Mouse (Mus musculus) neural tube, embryonic 13.5 days (tissue): ENCODE measurements around the gene Gkn3. TPM values are rescaled to one million over a fixed set of nuclear protein-coding genes. Genes with fewer than 3 reads are reported as not detected.

Experiments used
- ATAC-seq: fragments of 200-750 bp; cut with Nextera tagmentation; 2 replicates; pipeline ENCODE4 v1.8.0; 2017; ENCODE audit warnings: low read depth, mild to moderate bottlenecking, moderate TSS enrichment, moderate library complexity
- H3K27ac ChIP-seq: fragments of 300-500 bp; sonication (generic); replicated peaks from 2 replicates; pipeline ENCODE4 v1.5.1; 2015; ENCODE audit warnings: moderate library complexity, mild to moderate bottlenecking, inconsistent platforms
- H3K27me3 ChIP-seq: fragments of 300-500 bp; sonication (generic); 2 replicates; pipeline ENCODE4 v1.6.1; 2015; ENCODE audit warnings: mild to moderate bottlenecking, inconsistent platforms
- H3K36me3 ChIP-seq: fragments of 300-500 bp; sonication (generic); 2 replicates; pipeline ENCODE4 v1.6.1; 2015; ENCODE audit warnings: mild to moderate bottlenecking, inconsistent platforms
- H3K4me1 ChIP-seq: fragments of 300-500 bp; sonication (generic); replicated peaks from 2 replicates; pipeline ENCODE4 v1.6.1; 2015; ENCODE audit warnings: inconsistent platforms
- H3K4me2 ChIP-seq: fragments of 300-500 bp; sonication (generic); 2 replicates; pipeline ENCODE4 v1.6.1; 2015; ENCODE audit warnings: inconsistent platforms, mild to moderate bottlenecking, moderate library complexity
- H3K4me3 ChIP-seq: fragments of 300-500 bp; sonication (generic); 2 replicates; pipeline ENCODE4 v1.5.1; 2015; ENCODE audit warnings: mild to moderate bottlenecking, inconsistent platforms
- H3K9ac ChIP-seq: fragments of 300-500 bp; sonication (generic); 2 replicates; pipeline ENCODE4 v1.6.1; 2015; ENCODE audit warnings: moderate library complexity, mild to moderate bottlenecking, inconsistent platforms
- H3K9me3 ChIP-seq: fragments of 300-500 bp; sonication (generic); 2 replicates; pipeline ENCODE4 v1.6.1; 2016; ENCODE audit warnings: inconsistent platforms
- WGBS: fragments of 180-500 bp; shearing (Covaris S2); methylation state at CpG from one replicate; pipeline ENCODE4 v1.1.7; 2015; 5-methylcytosine and 5-hydroxymethylcytosine counted together
- polyA plus RNA-seq: library from polyadenylated mRNA; unstranded; fragments of >200 nt; fragmentation: Nextera tagmentation; extraction: Ambion mirVana; gene quantifications from 2 replicates; pipeline ENCODE4 v1.2.1, GENCODE M21; 2015

The Gkn3 gene
- polyA plus RNA-seq, 1 experiment from 2014 or later, result not detected

DNA sequence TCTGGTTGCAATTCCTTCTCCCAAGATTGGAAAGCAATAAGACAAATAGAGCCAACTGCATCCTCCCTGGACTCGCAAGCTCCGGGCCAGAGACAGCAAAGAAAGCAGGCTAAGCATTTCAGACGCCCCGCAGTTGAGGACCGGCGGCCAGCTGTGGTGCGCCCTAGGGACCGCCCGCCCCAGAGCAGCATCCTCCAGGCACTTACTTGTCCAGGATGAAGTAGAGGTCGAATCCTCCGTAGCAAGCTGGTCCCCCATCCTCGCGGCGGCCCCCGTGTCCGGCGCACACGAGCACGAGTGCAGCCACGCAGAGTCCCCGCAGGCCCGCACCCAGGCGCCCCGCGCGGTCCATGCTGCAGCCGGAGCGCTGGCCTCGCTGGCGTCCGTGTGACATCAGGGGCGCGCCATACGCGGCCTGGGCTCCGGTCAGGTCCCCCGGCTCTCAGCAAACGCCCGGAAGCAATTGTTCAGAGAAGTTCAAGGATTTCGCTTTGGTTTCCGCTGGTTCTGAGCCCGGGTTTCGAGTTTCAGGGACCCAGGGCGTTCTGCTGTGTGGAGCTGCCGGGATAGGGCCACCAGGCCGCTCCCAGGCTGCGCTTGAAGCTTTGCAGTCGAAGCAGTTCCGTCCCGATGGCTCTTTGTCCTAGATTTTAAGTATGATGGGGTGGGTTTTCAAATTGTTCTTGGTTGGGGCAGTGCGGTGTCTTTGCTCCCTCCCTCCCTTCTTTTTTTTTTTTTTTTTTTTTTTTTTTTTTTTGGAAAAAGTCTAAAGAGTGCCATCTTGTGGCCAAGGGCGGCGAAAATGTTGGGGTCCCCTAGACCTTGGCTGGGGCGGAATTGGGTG, 53.4 kb downstream of the Gkn3 start, which contains the start of gene Antxr1:
TSS of gene Antxr1 (minus strand) at position 731 of the 844 bp plus-strand sequence.
- Histone ChIP-seq H3K27ac (peak within 1 kb of the TSS; percentile 71), H3K9me3 (no peaks in the 10 kb centered on the region), H3K36me3 (no peaks in the 10 kb centered on the region), H3K4me3 (peak within 1 kb of the TSS; percentile 74), H3K9ac (peak within 1 kb of the TSS; percentile 87), H3K27me3 (peaks cover 12% of the 10 kb centered on the region; the same call in 1 of the 2 replicates), H3K4me2 (peak within 1 kb of the TSS; percentile 89), H3K4me1 (peaks cover 34% of the 10 kb centered on the region)
- WGBS, result under 1% methylated on average over 54 of the region's 54 CpGs
- peak; percentile 81 for ATAC-seq

DNA sequence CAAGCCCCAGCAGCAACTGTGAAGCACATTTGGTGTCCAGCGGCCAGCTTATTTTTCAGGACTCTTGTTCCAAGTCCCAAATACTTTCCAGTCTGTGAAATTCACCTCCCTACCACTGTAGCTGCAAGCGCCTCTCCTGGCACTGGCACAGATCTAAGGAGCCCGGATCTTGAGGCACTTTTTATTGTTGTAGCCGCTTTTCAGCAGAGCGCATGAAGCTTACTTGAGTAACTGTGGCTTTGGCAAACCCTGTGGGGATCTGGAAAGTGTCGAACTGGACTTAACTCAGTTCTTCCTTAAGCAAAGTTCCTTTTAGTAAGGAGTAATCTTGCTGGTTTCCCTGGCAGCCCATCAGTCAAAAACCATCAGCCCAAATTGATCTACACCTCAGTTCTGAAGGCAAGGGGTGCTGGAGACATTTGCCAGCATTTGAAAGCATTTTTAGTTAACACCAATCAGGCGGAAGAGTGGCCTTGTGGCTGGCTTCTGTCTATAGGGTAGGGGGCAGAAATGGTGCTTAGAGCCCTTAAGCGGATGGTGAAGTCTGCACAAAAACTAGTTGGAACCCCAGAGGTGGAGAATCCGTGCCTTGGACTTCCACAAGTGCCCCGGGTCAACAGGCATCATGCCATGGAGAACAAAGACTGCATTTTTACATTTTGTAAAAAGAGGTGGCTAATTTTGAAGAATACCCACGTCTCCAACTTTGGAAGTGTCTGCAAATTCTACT, 54.2 kb downstream of the Gkn3 start:
- Histone ChIP-seq H3K36me3 (no peaks in the 10 kb centered on the region), H3K27ac (peak overlapping the region; percentile 71), H3K9me3 (no peaks in the 10 kb centered on the region), H3K9ac (peak overlapping the region; percentile 87), H3K4me2 (peak overlapping the region; percentile 89), H3K4me1 (peaks cover 37% of the 10 kb centered on the region), H3K4me3 (peak overlapping the region; percentile 74), H3K27me3 (peaks cover 12% of the 10 kb centered on the region; the same call in 1 of the 2 replicates)
- 9% methylated on average over 11 of the region's 11 CpGs for WGBS
- no peak for ATAC-seq

Other genes with a start within 250 kb of the Gkn3 start
- 4.3 and 6.1 TPM in 2 replicates for gene Antxr1, start 53.1 kb downstream of the Gkn3 start, polyA plus RNA-seq
- gene Gkn1, start 38.0 kb downstream of the Gkn3 start, polyA plus RNA-seq, result not detected in 2 replicates
- not detected in 2 replicates for gene Gkn2, start 15.6 kb downstream of the Gkn3 start, polyA plus RNA-seq
- not detected in 2 replicates for gene Bmp10, start 40.1 kb upstream of the Gkn3 start, polyA plus RNA-seq
- 4.9 TPM in 2 replicates for gene Arhgap25, start 144.3 kb upstream of the Gkn3 start, polyA plus RNA-seq
- 5.3 and 5.7 TPM in 2 replicates for gene Prokr1, start 201.8 kb upstream of the Gkn3 start, polyA plus RNA-seq